Mouse (Mus musculus): ENCODE measurements around the gene Chuk.

DNA sequence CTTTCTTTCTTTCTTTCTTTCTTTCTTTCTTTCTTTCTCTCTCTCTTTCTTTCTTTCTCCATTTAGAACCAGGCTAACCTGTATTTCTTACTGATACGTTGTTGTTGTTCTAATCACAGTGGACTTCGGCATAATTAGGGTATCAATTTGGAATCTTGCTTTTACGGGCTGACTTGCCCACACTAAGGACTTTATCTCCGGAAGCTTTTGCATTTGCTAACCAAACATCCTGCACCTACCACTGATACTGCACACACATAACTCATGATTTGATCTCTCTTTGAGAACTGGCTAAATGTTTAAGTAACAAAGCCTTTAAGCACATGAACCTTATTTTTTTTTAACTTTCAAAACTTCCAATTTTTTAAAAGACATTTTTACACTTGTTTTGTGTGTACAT is 56.9 kb downstream of the Chuk start:
- no peak for TF ChIP-seq EP300 (IDR thresholded peaks at IDR 0.05; ENCODE audit: low read depth)
- no peak for TF ChIP-seq CTCF (IDR thresholded peaks at IDR 0.05; ENCODE audit: low read depth)
